Mouse (Mus musculus) embryo, embryonic 11 days (tissue): ENCODE measurements at regions not wholly inside any gene's neighbourhood (a gene's known extent, or its start where the extent isn't known, plus 50 kb on each side); places are given as distances from the start of the nearest gene placed in this dataset.
"Not testable (repeated sequence)": the region's sequence is repeated elsewhere in the genome, so short reads cannot be mapped to it uniquely, and the experiment has no call there.

ENCODE experiments used
- DNase-seq: peaks from one replicate; pipeline ENCODE4 v3.0.0-alpha.2; 2015

- DNase-seq: not testable (repeated sequence)
Observed at GRCm38 (mm10) chr17:9278046-9278445, 143.8 kb upstream of the Gm17728 start.

- DNase-seq: no peak
Observed at GRCm38 (mm10) chr17:9279481-9279880, 142.4 kb upstream of the Gm17728 start.

GRCm38 (mm10) chr17:9281891-9282290 lies 140.0 kb upstream of the Gm17728 start:
- no peak for DNase-seq

GRCm38 (mm10) chr17:9282333-9283176 lies 139.3 kb upstream of the Gm17728 start:
- no peak for DNase-seq

GRCm38 (mm10) chr17:9286431-9286830 lies 135.4 kb upstream of the Gm17728 start:
- no peak for DNase-seq

GRCm38 (mm10) chr17:9286834-9287233 lies 135.0 kb upstream of the Gm17728 start:
- DNase-seq: peak; percentile 28

- no peak for DNase-seq
Observed at GRCm38 (mm10) chr17:9287682-9288081, 134.2 kb upstream of the Gm17728 start.

GRCm38 (mm10) chr17:9291601-9292000 lies 130.3 kb upstream of the Gm17728 start:
- DNase-seq: peak; percentile 29

GRCm38 (mm10) chr17:9292296-9292695 lies 129.6 kb upstream of the Gm17728 start:
- no peak for DNase-seq

GRCm38 (mm10) chr17:9296371-9296770 lies 125.5 kb upstream of the Gm17728 start:
- no peak for DNase-seq

- DNase-seq: no peak
Observed at GRCm38 (mm10) chr17:9298231-9298630, 123.6 kb upstream of the Gm17728 start.

- DNase-seq: no peak
Observed at GRCm38 (mm10) chr17:9301101-9301501, 120.8 kb upstream of the Gm17728 start.

- DNase-seq: no peak
Observed at GRCm38 (mm10) chr17:9308507-9308906, 113.4 kb upstream of the Gm17728 start.

- no peak for DNase-seq
Observed at GRCm38 (mm10) chr17:9322772-9323171, 99.1 kb upstream of the Gm17728 start.

- no peak for DNase-seq
Observed at GRCm38 (mm10) chr17:9328886-9329455, 92.9 kb upstream of the Gm17728 start.

GRCm38 (mm10) chr17:9357572-9358159 lies 64.2 kb upstream of the Gm17728 start:
- no peak for DNase-seq
